Mouse (Mus musculus) liver, embryonic 14.5 days (tissue): ENCODE results near the gene Rhot2.

Experiments used
- CTCF ChIP-seq: IDR thresholded peaks from 2 replicates; pipeline ENCODE4 v1.5.1; 2016; ENCODE audit warnings: antibody characterized with exemption, low read depth, control low read depth
- EP300 ChIP-seq: IDR thresholded peaks from 2 replicates; pipeline ENCODE4 v1.6.1; 2016; ENCODE audit warnings: antibody characterized with exemption, low read depth

GRCm38 (mm10) chr17:25867509-25867835 is 22.8 kb upstream of the Rhot2 start:
- TF ChIP-seq EP300 (no peak), CTCF (no peak)
